Mouse (Mus musculus) kidney, postnatal 25 days (tissue): ENCODE results near the gene Fbxo2.
"Not testable (repeated sequence)": the region's sequence is repeated elsewhere in the genome, so short reads cannot be mapped to it uniquely, and the experiment has no call there.

ENCODE experiments used
- DNase-seq, 2 experiments: peaks; one replicate each; pipeline ENCODE4 v3.0.0; 2021; ENCODE audit warnings: mixed read lengths in 2 of 2

Fbxo2 gene

DNA sequence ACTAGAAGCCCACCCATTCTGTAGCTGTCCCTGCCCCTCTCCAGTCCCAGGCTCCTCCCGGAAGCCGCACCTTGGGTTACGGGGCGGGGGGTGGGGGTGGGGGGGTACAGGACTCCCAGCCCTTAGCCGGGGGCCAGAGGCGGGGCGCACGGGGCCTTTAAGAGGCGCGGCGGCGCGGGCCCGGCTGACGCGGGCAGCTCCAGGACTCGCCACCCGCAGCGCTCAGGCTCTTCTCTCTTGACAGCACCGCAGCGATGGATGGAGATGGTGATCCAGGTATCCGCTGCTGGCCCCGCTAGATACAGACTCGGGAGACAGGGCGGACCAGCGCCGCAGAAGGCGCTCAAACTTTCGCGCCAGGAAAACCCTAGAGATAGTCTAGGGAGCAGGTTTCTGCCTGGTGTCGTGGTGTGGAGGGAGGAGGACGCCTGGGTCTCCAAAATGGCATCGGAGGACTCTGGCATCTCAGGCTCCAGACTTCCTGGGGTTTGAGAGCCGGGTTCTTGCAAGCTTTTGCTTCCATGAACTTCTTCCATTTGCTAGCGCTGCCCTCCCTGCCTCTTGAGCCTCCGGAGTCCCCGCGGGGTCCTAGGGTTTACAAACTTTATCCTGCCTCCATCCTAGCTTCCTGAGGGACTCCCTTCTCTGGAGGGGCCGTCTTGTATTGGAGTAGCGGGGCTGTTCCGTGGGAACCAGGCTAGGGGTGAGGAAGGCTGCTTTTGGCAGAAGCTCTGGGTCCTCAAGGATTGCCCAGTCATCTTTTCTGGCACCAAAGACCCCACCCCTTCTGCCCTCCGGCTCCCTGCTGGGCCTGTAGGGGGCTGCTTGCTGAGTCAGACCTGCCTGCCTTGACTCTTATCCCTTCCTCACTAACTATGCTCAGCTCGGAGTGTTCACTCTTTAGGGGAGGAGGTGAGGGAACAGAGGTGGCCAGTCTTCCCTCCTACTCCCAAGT is at the start of gene Fbxo2, which contains the start of gene Fbxo44:
Gene Fbxo2 (plus strand): TSS at position 186 of the 955 bp plus-strand sequence.
Gene Fbxo44 (minus strand): TSS at position 47 of the 955 bp plus-strand sequence.
- DNase-seq, result peak; percentile 46 to 70

DNA sequence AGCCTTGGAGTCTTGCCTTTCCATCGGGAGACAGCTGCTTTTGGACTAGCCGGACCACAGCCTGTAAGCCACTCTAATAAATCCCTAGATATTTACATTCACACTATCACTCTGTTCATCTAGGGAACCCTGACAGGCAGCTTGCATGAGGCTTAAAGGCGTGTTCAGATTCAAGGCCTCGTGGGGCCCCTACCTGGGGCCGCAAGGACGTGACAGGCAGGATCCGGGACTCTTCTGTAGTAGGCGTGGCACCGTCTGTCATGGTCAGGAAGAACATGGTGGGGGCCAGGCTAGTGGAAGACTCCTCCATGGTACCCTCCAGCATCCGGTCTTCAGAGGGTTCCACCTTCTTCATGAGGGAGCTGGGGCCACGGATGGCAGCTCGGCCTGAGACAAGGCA is 47.9 kb upstream of the Fbxo2 start:
- DNase-seq, result no peak

DNA sequence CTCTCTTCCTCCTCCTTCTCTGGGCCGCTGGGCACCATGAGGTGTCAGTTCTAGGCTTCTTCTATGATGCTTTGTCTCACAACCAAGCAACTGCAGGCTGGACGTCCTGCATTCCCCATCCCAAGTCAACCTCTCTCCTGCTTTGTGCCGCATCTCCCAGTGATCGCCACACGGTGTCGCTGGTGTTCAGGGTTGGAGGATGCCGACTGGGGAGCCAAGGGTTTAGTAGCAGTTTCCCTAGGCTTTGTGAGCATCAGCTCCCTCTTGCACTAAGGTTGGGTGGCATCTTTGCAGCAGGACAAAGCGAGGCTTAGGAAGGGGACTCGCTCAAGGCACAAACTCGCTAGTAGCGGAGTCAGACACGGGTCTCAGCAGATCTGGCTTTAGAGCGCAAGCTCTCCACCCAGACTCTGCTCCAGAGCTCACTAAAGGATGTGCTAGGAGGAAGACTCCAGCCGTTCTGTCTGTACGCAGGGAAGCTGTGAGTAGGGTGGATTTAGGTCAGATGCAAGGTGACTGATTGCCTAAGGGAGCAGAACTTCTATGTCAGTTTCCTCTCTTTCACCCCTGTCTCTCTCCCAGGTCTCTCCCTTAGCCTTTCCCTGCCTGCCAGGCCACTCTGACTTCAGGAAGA is 45.5 kb upstream of the Fbxo2 start:
- DNase-seq, result peak; percentile 80 to 84

DNA sequence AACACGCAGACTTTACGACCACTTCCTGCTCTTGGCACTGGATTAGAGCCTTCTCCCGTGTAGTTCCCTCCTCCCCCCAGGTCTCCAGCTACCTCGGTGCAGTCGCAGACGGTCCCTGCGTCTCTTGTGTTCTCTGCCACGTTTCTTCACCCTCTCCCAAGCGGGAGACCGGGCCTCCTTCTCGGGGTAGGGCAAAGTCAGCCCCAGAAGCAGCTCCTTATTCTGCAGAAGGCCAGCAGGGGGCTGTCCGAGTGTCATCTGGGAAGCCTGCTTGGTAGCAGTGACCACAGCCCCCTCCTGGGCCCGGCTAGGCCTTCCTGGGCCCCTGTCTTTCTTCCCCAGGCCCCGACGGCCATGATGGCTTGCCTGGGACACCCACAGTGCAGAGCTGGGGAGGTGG is 45.0 kb upstream of the Fbxo2 start:
- DNase-seq, result peak; percentile 67 to 70

DNA sequence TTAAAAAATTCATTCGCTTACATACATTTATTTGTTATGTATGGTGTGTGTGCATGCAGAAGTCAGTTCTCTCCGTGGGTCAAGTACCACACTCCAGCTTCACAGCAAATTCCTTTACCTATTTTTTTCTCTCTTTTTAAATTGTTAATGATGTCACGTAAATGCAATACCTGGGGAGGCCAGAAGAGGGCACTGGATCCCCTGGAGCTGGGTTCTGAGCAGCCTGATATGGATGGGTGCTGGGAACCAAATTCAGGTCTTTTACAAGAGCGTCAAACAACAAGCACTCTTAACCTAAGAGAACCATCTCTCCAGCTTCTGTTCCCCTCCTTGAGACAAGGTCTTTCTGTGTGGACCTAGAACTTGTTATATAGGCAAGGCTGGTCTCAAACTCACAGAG is 43.8 kb upstream of the Fbxo2 start:
- DNase-seq, result no peak

DNA sequence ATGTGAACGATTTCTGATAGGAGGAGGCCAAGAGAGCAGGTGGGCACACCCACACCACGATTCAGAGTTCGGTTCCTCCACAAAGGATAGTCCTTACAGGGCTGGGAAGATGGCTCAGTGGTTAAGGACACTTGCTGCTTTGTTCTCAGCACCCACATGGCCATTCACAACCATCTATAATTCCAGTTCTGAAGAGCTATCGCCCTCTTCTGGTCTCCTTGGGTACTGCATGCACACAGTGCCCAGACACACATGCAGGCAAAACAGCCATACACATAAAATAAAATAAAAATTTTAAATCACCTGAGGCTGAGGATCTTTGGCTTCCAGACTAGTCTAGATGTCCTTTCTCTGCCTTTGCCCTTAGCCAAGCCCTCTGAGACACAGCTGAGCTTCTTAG is 43.0 kb upstream of the Fbxo2 start:
- no peak for DNase-seq

DNA sequence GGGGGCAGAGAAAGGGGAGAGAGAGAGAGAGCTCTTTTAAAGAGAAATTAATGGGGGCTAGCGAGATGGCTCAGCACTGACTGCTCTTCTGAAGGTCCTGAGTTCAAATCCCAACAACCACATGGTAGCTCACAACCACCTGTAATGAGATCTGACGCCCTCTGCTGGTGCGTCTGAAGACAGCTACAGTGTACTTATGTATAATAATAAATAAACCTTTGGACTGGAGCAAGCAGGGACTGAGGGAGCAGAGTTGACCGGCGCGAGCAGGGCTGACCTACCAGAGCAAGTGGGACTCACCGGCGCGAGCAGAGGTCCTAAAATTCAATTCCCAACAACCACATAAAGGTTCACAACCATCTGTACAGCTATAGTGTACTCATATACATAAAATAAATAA is 40.8 kb upstream of the Fbxo2 start:
- not testable (repeated sequence) for DNase-seq

DNA sequence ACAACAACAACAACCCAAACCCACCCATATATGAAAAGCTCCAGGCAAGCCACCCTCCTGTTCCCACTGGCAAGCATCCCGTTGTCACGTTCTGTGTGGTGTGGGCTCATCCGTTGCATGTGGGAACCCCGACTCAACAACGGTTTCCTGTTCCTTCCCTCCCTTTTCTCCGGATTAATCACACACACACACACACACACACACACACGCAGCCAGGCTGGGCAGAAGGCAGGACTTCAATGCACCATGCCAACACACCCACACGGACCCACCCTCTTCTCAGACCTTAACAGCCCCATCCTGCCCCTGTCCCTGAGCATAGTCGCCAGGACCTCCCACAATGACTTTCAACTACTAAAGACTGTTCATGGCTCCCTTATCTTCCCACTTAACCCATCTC is 39.9 kb upstream of the Fbxo2 start:
- DNase-seq, result no peak

DNA sequence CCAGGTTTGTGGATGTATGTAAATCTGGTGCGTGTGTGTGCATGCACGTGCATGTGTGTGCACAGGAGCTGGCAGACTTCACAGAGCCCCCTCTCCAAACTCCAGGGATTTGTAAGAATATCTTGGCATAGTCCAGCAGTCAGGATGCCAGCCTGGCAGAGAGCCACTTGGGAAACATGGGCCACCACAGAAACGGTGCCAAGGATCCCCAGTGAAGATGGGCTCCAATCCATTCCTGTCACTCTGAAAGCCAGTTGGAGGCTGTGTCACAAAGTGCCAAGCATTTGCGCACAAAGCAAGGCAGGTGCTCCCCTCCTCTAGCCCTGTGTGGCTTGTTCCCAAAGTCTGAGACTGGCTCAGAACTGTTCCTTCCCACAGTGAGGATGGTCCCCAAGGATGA is 39.1 kb upstream of the Fbxo2 start:
- DNase-seq, result no peak

DNA sequence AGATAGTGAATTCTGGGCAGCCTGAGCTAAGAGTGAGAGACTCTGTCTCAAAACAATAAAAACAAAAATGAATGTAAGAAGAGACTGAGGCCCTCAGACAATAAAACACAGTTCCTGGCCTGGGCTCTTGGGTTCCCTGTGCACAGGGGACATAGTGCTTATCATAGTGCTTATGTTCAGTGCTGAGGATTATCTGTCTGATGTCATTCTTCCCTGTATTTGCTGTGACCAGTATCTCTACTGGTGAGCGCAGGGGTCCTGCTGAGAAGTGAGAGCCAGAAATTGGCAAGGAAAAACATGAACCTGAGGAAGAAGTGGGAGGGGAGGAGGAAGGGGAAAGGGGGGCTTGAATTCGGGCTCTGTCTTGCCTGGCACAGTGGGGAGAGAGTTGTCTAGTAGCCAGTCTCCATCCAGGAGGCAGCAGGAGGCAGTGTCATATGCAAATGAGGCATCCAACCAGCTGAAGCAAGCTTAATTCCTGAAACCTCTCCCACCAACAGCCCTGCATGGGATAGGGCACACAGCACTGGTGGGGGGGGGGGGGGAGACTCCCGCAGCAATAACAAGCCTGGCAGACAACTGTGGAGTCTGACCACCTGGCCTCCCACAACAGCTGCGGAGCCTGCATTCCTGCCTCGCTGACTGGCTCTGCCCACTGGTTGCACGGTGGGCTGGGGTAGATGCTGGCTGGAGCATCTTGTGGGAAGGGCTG is 38.3 kb upstream of the Fbxo2 start:
- DNase-seq, result no peak

DNA sequence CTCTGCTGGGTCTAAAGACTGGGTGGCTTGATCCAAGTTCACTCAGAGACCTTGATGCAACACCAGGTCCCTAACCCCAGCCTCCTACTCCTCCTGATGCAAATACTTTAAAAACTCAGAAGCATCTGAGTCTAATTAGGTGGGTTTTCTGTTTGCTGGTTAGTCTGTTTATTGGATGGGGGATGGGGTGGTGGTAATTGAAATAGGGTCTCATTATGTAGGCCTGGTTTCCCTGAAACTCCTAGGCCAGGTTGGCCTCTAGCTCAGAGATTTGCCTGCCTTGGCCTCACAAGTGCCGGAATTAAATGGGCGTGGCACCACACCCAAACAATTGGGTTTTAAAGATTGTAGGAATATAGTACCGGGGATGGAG is 37.7 kb upstream of the Fbxo2 start:
- DNase-seq, result no peak

DNA sequence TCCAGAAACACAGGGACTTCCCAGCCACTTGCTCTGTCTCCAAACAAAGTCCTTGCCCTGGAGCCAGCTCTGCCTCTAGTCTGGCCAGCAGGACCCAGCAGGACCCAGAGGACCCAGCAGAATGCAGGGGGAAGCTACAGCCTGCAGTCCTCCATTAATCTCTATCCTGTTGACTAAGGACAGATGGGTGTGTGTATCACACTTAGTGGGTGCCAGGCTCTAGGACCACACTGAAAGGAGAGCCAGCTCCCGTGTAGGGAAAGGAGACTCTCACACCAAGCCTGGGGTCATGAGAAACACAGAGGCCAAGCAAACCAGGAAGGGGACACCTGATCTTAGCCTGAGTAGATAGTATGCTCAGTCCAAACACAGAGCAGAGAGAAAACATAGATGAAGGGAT is 32.2 kb upstream of the Fbxo2 start:
- DNase-seq, result no peak

DNA sequence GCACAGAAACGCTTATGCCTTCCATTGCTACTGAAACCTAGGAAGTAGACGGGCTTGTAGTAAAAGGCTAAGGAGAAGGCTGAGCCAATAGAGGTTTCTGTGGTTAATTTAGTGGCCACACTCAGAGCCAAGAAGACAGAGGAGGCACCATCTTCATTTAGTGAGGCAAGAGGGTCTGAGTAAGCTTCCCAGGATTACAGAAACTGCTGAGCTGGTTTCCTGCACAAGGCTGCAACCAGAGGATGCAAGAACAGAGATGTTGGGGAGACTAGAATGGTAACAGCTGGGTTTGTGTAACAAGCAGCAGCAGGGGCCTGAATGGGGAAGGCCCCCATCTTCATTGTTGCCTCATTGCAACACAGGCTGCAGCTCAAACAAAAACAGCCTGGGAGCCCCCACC is 31.7 kb upstream of the Fbxo2 start:
- no peak for DNase-seq

DNA sequence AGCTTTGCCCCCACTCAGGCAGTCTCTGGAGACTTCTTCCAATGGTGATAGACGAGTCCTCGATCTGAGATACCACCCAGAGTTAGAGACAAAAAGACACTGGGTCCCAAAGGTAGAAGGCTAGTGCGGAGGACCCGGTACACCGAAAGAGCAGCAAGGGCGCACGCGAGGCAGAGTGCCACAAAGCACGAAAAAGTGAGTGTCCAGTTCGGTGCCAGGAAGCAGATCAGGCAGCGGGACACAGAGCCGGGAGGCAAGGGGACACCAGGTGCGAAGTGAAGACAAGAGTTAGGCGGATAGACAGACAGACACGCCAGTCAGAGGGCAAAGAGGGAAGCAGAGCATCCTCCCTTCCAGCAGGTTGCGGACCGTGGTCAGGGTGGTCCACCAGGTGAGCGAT is 30.3 kb upstream of the Fbxo2 start, which contains the start of gene Mad2l2:
Gene Mad2l2 (plus strand): TSS at position 252 of the 400 bp plus-strand sequence.
- no peak for DNase-seq

DNA sequence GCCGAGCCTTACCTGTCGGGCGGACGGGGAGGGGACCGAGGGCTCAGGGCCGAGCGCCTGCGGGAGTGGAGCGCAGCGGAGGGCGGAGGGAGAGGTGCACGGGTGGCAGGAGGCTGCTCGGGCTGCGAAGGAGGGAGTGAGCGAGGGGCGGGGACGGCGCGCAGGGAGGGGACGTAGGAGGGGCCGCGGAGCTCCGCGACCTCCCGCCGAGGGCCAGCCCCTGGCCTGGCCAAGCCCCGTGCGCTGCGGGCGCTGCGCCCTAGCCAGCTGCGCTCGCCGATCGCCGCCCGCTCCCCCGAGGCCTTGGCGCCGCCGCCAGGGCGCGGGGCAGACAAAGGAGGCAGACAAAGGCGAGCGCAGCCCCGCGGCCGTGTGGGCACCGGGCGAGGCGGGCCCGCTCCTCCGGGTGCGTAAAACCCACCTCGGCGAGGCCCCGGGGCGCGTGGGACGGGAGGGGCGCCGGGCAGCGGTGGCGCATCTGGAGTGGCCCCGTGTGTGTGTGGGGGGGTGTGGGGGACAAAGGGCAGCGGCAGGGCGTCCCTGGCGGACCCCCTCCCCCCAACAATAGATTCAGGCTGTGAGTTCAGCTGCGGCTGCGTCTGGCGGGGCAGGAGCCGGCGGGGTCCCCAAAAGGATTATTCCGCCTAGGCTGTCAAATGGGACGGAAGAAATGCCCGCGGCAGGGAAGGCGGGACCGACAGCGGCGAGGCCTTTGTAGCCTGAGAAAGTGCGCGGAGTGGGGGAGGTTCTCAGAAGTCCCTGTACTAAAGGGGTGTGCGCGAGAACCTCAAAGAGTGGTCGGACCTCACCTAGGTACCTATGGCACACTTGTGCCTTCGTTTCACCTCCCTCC is 29.6 kb upstream of the Fbxo2 start, which contains the start of gene Draxin:
Gene Draxin (minus strand): TSS at position 138 of the 853 bp plus-strand sequence.
- DNase-seq, result peak; percentile 42 to 66

DNA sequence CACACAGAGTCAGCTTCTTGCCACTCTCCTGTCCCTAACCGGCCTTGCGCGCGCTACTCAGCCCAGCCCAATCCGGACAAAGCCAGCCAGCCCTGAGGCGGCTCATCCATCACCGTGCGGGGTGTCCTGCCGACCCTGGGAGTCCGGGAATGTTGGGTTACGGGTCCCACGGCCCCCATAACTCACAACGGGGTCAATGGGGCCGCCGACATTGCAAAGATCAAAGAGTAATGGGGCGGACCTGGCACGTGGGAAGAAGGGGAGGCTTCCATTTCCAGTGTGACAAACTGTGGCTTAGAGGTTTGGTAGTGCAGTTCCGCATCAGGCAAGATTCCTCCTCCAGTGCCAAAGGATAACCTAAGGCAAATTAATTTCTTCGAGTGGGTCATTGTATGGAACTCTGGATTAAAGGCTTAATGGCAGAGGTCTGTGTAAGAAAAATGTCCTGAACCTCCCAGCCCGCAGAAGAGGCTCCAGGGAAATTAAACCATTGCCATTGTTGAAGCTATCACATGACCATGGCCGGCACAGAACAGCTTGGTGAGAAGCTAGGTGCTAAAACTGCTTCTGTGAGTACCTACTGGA is 28.8 kb upstream of the Fbxo2 start:
- DNase-seq, result no peak

DNA sequence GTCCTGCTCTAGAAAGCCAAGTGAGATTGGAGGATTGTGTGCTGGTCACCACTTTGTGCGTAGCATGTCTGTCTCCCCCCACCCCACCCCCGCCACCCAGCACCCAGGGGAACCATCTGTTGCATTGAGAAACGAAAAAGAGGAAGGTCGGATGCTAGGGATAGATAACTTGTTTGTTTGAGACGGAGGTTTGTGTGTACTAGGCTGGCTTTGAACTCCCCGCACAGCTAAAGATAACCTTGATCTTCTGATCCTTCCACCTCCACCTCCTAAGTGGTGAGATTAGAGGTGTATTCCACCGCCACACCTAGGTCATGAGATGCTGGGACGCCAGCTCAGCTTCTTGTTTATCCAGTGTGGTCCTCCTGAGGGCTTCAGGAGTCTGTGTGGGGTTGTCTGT is 25.4 kb upstream of the Fbxo2 start:
- no peak for DNase-seq

DNA sequence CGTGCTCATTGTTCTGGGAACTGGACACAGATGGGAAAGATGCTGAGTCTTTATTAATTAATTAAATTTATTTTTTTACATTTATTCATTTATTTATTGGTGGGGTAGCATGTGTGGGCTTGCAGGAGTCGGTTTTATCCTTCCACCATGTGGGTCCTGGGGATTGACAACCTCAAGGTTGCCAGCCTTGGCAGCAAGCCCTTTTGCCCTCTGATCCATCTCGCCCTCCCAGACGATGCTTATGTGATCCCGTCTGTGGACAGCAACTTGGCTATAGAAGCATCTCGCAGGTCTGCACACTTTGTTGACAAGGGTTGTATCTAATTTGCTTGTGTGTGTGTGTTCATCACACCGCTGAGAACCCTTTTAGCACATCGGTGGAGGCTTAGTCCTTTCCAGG is 22.9 kb upstream of the Fbxo2 start:
- no peak for DNase-seq

DNA sequence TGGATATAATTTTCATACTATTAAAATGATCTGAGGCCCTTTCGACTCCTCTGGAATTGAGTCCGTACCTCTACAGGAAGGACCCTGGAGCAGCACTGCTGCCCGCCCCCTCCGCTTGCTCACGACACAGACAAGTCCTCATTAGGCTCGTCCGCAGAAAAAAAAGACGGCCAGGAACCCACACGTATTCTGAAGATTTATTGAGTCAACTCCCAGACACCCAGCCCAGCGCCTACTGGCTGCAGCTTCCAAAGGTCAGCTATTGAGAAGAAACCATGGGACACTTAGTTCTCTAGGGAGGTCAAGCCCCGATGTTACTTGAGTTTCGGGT is 20.7 kb upstream of the Fbxo2 start:
- DNase-seq, result no peak

DNA sequence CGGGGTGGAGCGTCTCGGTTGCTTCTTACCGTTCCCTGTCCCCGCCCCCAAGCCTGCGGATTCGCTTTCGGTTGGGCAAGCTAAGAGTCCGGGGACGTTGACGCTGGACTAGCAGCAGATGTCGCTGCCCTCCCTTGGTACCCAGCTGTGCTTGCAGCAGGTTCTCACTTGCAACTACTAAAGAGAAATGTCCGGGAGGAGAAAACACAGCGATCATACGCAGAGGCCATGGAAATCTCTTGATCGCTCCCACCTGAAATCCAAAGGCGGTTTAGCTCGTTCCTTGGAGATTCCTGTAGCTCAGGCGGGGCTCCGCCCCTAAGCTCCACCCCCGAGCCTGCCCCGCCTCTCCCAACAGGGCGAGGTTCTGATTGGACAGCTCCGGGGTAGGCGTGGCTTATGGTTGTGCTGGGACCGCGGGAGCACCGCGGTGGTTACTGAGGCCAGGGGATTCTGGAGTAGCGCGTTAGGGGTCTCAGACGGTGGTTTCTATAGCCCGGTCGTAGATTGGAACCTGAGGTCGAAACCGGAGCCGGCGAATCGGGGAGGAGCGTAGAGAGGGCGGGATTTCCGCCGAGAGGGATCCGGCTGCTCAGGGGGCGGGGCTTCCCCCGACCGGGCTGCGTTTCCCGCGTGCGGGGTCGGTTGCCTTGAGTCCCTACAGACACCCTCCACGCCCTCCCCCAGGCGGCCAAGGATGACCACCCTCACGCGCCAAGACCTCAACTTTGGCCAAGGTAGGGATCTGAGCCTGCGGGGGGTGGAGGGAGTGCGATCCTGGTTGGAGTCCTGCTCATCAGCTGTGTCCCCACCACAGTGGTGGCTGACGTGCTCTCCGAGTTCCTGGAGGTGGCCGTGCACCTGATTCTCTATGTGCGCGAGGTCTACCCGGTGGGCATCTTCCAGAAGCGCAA is 20.1 kb upstream of the Fbxo2 start:
- DNase-seq, result peak; percentile 96 to 97

DNA sequence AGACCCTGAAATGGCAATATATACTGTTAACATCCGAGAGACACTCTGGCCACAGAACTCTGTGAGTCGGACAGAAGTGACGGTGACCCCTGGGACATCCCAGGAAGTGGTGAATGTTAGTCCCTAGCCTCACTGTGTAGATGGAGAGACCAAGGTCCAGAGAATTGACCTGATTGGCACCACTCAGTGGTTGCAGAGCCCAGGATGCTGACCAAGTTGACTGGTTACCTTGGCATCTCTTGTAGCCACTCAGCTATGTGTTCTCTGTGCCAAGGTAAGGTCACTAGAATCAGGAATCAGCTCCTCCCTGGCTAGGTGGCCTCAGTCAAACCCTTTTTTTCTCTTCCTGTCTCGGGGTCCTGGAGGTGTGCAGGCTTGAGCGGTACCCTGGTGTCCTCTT is 16.7 kb upstream of the Fbxo2 start:
- DNase-seq, result no peak
